ENCODE assay signal across 9 mouse cellular contexts in the genomic region with DNA sequence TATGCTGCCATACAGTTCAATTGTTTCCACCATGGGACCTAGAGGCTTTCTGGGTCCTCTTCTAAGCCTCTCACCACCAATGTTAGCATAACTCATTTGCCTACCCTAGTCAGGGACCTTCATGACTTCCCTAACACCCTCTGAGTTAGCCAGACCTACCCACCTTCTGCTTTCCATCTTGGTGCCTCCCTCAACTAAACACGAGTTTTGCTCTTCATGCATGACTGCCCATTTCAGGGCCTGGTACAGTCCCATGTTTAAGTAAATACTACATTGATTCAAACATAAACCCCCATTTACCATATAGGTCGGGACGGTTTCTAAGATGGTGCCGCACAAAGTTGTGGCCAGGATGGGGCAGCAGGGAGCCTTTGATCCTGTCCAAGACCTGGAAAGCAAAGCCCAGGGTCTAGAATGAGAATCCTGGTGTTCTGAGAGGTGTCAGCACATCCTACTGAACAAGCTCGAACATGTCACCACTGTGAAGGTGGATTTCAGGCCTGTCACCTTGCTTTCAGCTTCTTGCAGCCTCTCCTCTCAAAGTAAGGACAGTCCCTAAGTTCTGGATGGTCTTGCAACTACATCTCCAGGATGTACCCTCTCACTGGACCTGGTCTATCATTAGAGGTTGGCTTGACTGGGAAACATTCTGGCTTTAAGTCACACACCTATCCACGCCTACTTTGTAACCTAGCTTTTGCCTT. TPM values are rescaled to one million over a fixed set of nuclear protein-coding genes. Genes with fewer than 3 reads are reported as not detected.
A peak's percentile ranks its signal among the peaks of the same experiment; 100 is the strongest.
DNase-seq lines count a peak whose midpoint lies in the region; ATAC-seq and TF ChIP-seq lines count a peak whose summit lies in the region.
"Had no signal": no experiment of that assay in that cellular context is flagged by ENCODE, and none has a peak within 500 bp of the region (broad histone marks: within the 10 kb centered on the region; RNA-seq: fewer than 3 reads in every experiment).

No protein-coding gene starts in this region.

- no peaks in the 10 kb centered on the region for H3K9me3 ChIP-seq in heart, embryonic 16.5 days (replicated peaks; ENCODE audit: control insufficient read depth, low read length)
- H3K9me3 ChIP-seq in E14TG2a.4 (ENCODE audit: low read length), result no peaks in the 10 kb centered on the region
- H3K9me3 ChIP-seq in forebrain, embryonic 15.5 days, result no peaks in the 10 kb centered on the region
- no peaks in the 10 kb centered on the region for H3K9me3 ChIP-seq in liver, embryonic 15.5 days (replicated peaks)

- no peak for TF ChIP-seq CTCF in E14TG2a.4 (conservative IDR thresholded peaks at IDR 0.05; ENCODE audit: low read length)

- H3K27me3 ChIP-seq in heart, embryonic 16.5 days (ENCODE audit: control insufficient read depth, insufficient read depth, low read length), result no peaks in the 10 kb centered on the region
- no peaks in the 10 kb centered on the region for H3K27me3 ChIP-seq in E14TG2a.4 (ENCODE audit: insufficient read depth, low read length)
- no peaks in the 10 kb centered on the region for H3K27me3 ChIP-seq in forebrain, embryonic 15.5 days
- H3K27me3 ChIP-seq in liver, embryonic 15.5 days, result no peaks in the 10 kb centered on the region

- peaks cover 23% of the 10 kb centered on the region for H3K4me1 ChIP-seq in heart, embryonic 16.5 days (ENCODE audit: control insufficient read depth, insufficient read depth, low read length)
- peaks cover 71% of the 10 kb centered on the region for H3K4me1 ChIP-seq in E14TG2a.4 (replicated peaks; ENCODE audit: low read depth, low read length)
- peaks cover 32% of the 10 kb centered on the region for H3K4me1 ChIP-seq in forebrain, embryonic 15.5 days
- H3K4me1 ChIP-seq in liver, embryonic 15.5 days (replicated peaks), result peaks cover 38% of the 10 kb centered on the region

- peaks cover 36% of the 10 kb centered on the region for H3K36me3 ChIP-seq in heart, embryonic 16.5 days (ENCODE audit: control insufficient read depth, insufficient read depth)
- H3K36me3 ChIP-seq in E14TG2a.4 (ENCODE audit: insufficient read depth, low read length), result peaks cover 85% of the 10 kb centered on the region
- H3K36me3 ChIP-seq in forebrain, embryonic 15.5 days, result peaks cover 54% of the 10 kb centered on the region
- H3K36me3 ChIP-seq in liver, embryonic 15.5 days (replicated peaks), result peaks cover 58% of the 10 kb centered on the region

- no peak for ATAC-seq in heart, embryonic 16.5 days (replicated peaks; ENCODE audit: extremely low read depth, insufficient read depth, low FRiP score)
- no peak for ATAC-seq in forebrain, embryonic 15.5 days (replicated peaks)
- no peak for ATAC-seq in liver, embryonic 15.5 days (ENCODE audit: insufficient read depth)

- intact Hi-C loops in gastrocnemius, postnatal 36 days (cut with DNase I), result no loop called here

- H3K27ac ChIP-seq in heart, embryonic 16.5 days (ENCODE audit: low read length), result no peak overlapping the region
- no peak overlapping the region for H3K27ac ChIP-seq in forebrain, embryonic 15.5 days (replicated peaks)
- H3K27ac ChIP-seq in liver, embryonic 15.5 days (replicated peaks), result no peak overlapping the region

- H3K4me3 ChIP-seq in heart, embryonic 16.5 days (ENCODE audit: low read length), result no peak overlapping the region
- H3K4me3 ChIP-seq in E14TG2a.4 (replicated peaks; ENCODE audit: low read length), result peak overlapping the region; percentile 97
- peak overlapping the region; percentile 100; the same call in 1 of the 2 replicates for H3K4me3 ChIP-seq in forebrain, embryonic 15.5 days
- H3K4me3 ChIP-seq in liver, embryonic 15.5 days (replicated peaks), result no peak overlapping the region; the same call in 1 of the 2 replicates

- H3K9ac ChIP-seq in heart, embryonic 16.5 days (ENCODE audit: low read length), result no peak overlapping the region
- no peak overlapping the region for H3K9ac ChIP-seq in forebrain, embryonic 15.5 days (replicated peaks)
- no peak overlapping the region for H3K9ac ChIP-seq in liver, embryonic 15.5 days

- H3K4me2 ChIP-seq in heart, embryonic 16.5 days (ENCODE audit: low read depth, low read length), result peak overlapping the region; percentile 99; the same call in 1 of the 2 replicates
- H3K4me2 ChIP-seq in forebrain, embryonic 15.5 days (replicated peaks), result 0 out of 2 replicates have a peak overlapping the region, but pooled peaks have one; percentile 87
- H3K4me2 ChIP-seq in liver, embryonic 15.5 days, result peak overlapping the region; percentile 98

- no peak for DNase-seq in heart, postnatal 4 days
- no peak for DNase-seq in gastrocnemius, postnatal 10 days
- DNase-seq in right cerebral cortex, postnatal 25 days, result no peak
- DNase-seq in gastrocnemius, postnatal 36 days, result no peak
- DNase-seq: thymus, adult 18-20 months had no signal

- 80% methylated on average over 6 of the region's 6 CpGs for WGBS in heart, embryonic 16.5 days
- 81% methylated on average over 6 of the region's 6 CpGs for WGBS in forebrain, embryonic 15.5 days
- 75% methylated on average over 6 of the region's 6 CpGs for WGBS in liver, embryonic 15.5 days (ENCODE audit: insufficient replicate concordance)

RNA-seq across cellular contexts. Expression of a gene that starts 1.2 kb away (rescaled TPM):
- 28.4 and 28.6 TPM in 2 replicates for polyA plus RNA-seq in heart, embryonic 16.5 days (2015; fragmentation: Nextera tagmentation; extraction: Ambion mirVana)
- 10 to 100 TPM; 32.3 to 36.4 TPM for total RNA-seq in heart, postnatal 4 days (2021)
- polyA plus RNA-seq in forebrain, embryonic 15.5 days (2015; fragmentation: Nextera tagmentation; extraction: Ambion mirVana), result 58.8 and 61.2 TPM in 2 replicates
- polyA plus RNA-seq in liver, embryonic 15.5 days (2015; fragmentation: Nextera tagmentation; extraction: Ambion mirVana), result 18.4 and 18.9 TPM in 2 replicates
- total RNA-seq in gastrocnemius, postnatal 10 days (2021), result 10 to 100 TPM; 45.1 to 49.1 TPM
- 10 to 100 TPM; 41.8 to 44.7 TPM for total RNA-seq in gastrocnemius, postnatal 36 days (2021)

RNA-seq across cellular contexts. Expression of a gene that starts 1.3 kb away (rescaled TPM):
- 16.4 and 17.7 TPM in 2 replicates for polyA plus RNA-seq in heart, embryonic 16.5 days (2015; fragmentation: Nextera tagmentation; extraction: Ambion mirVana)
- total RNA-seq in heart, postnatal 4 days (2021), result 1 to 10 TPM; 6.6 to 7.7 TPM
- 23.1 and 23.7 TPM in 2 replicates for polyA plus RNA-seq in forebrain, embryonic 15.5 days (2015; fragmentation: Nextera tagmentation; extraction: Ambion mirVana)
- polyA plus RNA-seq in liver, embryonic 15.5 days (2015; fragmentation: Nextera tagmentation; extraction: Ambion mirVana), result 10.9 and 12.7 TPM in 2 replicates
- total RNA-seq in gastrocnemius, postnatal 10 days (2021), result 1 to 10 TPM; 4.5 to 5.6 TPM
- 1 to 10 TPM; 3.7 to 4.6 TPM for total RNA-seq in gastrocnemius, postnatal 36 days (2021)

RNA-seq across cellular contexts. Expression of a gene that starts 24.7 kb away (rescaled TPM):
- polyA plus RNA-seq in heart, embryonic 16.5 days (2015; fragmentation: Nextera tagmentation; extraction: Ambion mirVana), result 50.7 and 52.5 TPM in 2 replicates
- 10 to 100 TPM; 74.5 to 80.1 TPM for total RNA-seq in heart, postnatal 4 days (2021)
- polyA plus RNA-seq in forebrain, embryonic 15.5 days (2015; fragmentation: Nextera tagmentation; extraction: Ambion mirVana), result 159 and 169 TPM in 2 replicates
- 22.5 and 24.5 TPM in 2 replicates for polyA plus RNA-seq in liver, embryonic 15.5 days (2015; fragmentation: Nextera tagmentation; extraction: Ambion mirVana)
- 10 to 100 TPM; 52.4 to 58.3 TPM for total RNA-seq in gastrocnemius, postnatal 10 days (2021)
- 10 to 100 TPM; 38.6 to 40.3 TPM for total RNA-seq in gastrocnemius, postnatal 36 days (2021)

RNA-seq across cellular contexts. Expression of a gene that starts 44.6 kb away (rescaled TPM):
- polyA plus RNA-seq in heart, embryonic 16.5 days (2015; fragmentation: Nextera tagmentation; extraction: Ambion mirVana), result 17.2 and 21.8 TPM in 2 replicates
- 10 to 100 TPM; 70.5 to 79.0 TPM for total RNA-seq in heart, postnatal 4 days (2021)
- polyA plus RNA-seq in forebrain, embryonic 15.5 days (2015; fragmentation: Nextera tagmentation; extraction: Ambion mirVana), result 37.3 and 46.0 TPM in 2 replicates
- polyA plus RNA-seq in liver, embryonic 15.5 days (2015; fragmentation: Nextera tagmentation; extraction: Ambion mirVana), result 18.2 and 23.1 TPM in 2 replicates
- total RNA-seq in gastrocnemius, postnatal 10 days (2021), result 10 to 100 TPM; 81.0 to 95.2 TPM
- 10 to 100 TPM; 63.0 to 65.2 TPM for total RNA-seq in gastrocnemius, postnatal 36 days (2021)

Comparison
In these comparisons a context has a peak if more than half of its experiments do, and no peak if none do; other contexts are left out.
1. H3K4me3 ChIP-seq: peak in E14TG2a.4 (single experiment) and forebrain, embryonic 15.5 days (single experiment); none in heart, embryonic 16.5 days (single experiment) and liver, embryonic 15.5 days (single experiment).
2. Peak in every context shown above with its lines, with median percentiles within 50 percentile points of each other: H3K4me2 ChIP-seq.